Mouse (Mus musculus) stomach, embryonic 15.5 days (tissue): ENCODE data around the gene Gm11111. TPM values are rescaled to one million over a fixed set of nuclear protein-coding genes. Genes with fewer than 3 reads are reported as not detected.

Source experiments
- polyA plus RNA-seq: library from polyadenylated mRNA; unstranded; fragments of >200 nt; fragmentation: Nextera tagmentation; extraction: Ambion mirVana; gene quantifications from 2 replicates; pipeline ENCODE4 v1.2.1, GENCODE M21; 2015

Gm11111 gene
- polyA plus RNA-seq, 1 experiment from 2014 or later, result not detected

Other genes starting within 250 kb of the Gm11111 start
- 0.49 and 0.64 TPM in 2 replicates for gene Cfap299, start 223.4 kb upstream of the Gm11111 start, polyA plus RNA-seq